Mouse (Mus musculus): Measurements from ENCODE around the gene Bpifc.

DNA sequence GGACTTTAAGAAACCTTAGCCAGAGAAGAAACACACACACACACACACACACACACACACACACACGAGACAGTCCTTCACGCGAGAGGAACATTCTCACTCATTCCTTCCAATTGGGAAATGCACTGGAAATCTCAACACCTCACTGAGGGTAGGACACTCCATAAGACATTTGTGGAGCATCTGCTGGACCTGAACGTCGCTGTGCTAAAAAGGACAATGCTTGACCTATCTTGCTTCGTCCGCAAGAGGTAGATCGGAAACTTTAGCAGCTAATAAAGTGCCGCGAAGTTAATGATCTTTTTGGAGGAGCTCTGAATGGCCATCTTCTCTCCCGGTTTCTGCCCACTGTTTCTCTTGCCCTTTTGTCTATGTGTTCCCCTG is 82.5 kb downstream of the Bpifc start:
- no peak for TF ChIP-seq MAX (IDR thresholded peaks at IDR 0.05; ENCODE audit: low read depth)
- TF ChIP-seq TCF12 (IDR thresholded peaks at IDR 0.05; ENCODE audit: insufficient read depth, poor library complexity, severe bottlenecking), result no peak
- TF ChIP-seq POLR2AphosphoS2 (IDR thresholded peaks at IDR 0.05; ENCODE audit: insufficient read length, low read depth), result no peak
